Mouse (Mus musculus): ENCODE measurements around the gene Ssbp2. TPM values are rescaled to one million over a fixed set of nuclear protein-coding genes. Genes with fewer than 3 reads are reported as not detected.

The Ssbp2 gene
- polyA plus RNA-seq, 1 experiment = 125 TPM

- no peaks in the 10 kb centered on the region for H3K4me1 ChIP-seq (replicated peaks; ENCODE audit: control insufficient read depth, insufficient read depth, low read length)
- DNase-seq = no peak
- TF ChIP-seq CTCF (IDR thresholded peaks at IDR 0.05; ENCODE audit: borderline replicate concordance, control insufficient read depth, extremely low read depth, insufficient read depth, low read length, poor library complexity) (no peak), POLR2A (IDR thresholded peaks at IDR 0.05; ENCODE audit: control insufficient read depth, extremely low read depth, insufficient read depth, low read length, poor library complexity) (no peak)
These were observed 267.8 kb downstream of the Ssbp2 start for GRCm38 (mm10) chr13:91727899-91728298.

DNA sequence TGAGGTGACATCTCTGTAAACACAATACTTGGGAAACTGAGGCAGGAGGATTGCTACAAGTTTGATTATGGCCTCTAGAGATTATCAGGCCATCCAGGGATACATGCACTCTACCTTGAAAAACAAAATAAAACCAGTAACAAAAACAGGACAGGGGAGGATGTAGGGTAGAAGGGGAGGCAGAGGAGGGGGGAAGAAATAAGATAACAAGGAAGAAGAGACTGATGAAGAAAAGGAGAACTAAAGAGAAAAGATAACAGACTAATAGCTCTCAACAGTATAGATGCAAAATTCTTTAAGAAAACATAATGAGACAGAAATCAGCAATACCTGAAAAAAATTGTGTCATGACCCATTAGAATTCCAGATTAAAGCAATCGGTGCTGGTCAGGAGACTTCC, 277.1 kb downstream of the Ssbp2 start:
- H3K27ac ChIP-seq (ENCODE audit: control insufficient read depth, insufficient read depth, low read length) = no peak overlapping the region
- TF ChIP-seq CTCF (IDR thresholded peaks at IDR 0.05; ENCODE audit: borderline replicate concordance, control insufficient read depth, extremely low read depth, insufficient read depth, low read length, poor library complexity) = no peak
- TF ChIP-seq POLR2A (IDR thresholded peaks at IDR 0.05; ENCODE audit: control insufficient read depth, extremely low read depth, insufficient read depth, low read length, poor library complexity) = no peak
- H3K36me3 ChIP-seq (ENCODE audit: control insufficient read depth, insufficient read depth, low read length) = no peaks in the 10 kb centered on the region
- WGBS = 91% methylated on average over 1 of the region's 1 CpGs
- H3K4me3 ChIP-seq (ENCODE audit: control insufficient read depth, insufficient read depth, low read length) = no peak overlapping the region
- no peaks in the 10 kb centered on the region for H3K27me3 ChIP-seq (ENCODE audit: control insufficient read depth, insufficient read depth, low read length)
- no peak for DNase-seq
- no peaks in the 10 kb centered on the region for H3K4me1 ChIP-seq (replicated peaks; ENCODE audit: control insufficient read depth, insufficient read depth, low read length)

More at GRCm38 (mm10) chr13:91727899-91728298, 267.8 kb downstream of the Ssbp2 start:
- H3K36me3 ChIP-seq (ENCODE audit: control insufficient read depth, insufficient read depth, low read length) = no peaks in the 10 kb centered on the region
- no peaks in the 10 kb centered on the region for H3K27me3 ChIP-seq (ENCODE audit: control insufficient read depth, insufficient read depth, low read length)
- no peak overlapping the region for H3K4me3 ChIP-seq (ENCODE audit: control insufficient read depth, insufficient read depth, low read length)
- no peak overlapping the region for H3K27ac ChIP-seq (ENCODE audit: control insufficient read depth, insufficient read depth, low read length)

DNA sequence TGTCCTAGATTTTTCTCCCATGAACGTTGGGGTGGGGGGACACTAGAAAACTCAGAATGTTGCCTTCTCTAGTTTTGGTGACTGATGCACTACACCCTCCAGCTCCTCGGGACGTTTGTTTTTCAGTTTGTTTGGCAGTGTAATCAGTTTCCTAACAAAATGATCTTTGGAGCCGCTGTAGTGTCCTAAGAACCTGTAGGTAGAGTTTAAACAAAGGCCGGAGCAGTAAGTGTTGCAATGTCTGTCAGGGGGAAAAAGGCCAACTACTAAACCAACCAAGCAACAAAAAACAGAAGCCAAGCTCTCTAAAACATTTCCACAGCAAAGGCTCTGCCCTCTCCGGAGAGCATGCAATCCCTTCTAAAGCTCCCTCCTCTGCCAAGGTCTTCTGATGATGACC, 280.8 kb downstream of the Ssbp2 start:
- H3K27ac ChIP-seq (ENCODE audit: control insufficient read depth, insufficient read depth, low read length) = no peak overlapping the region
- H3K27me3 ChIP-seq (ENCODE audit: control insufficient read depth, insufficient read depth, low read length) = no peaks in the 10 kb centered on the region
- H3K36me3 ChIP-seq (ENCODE audit: control insufficient read depth, insufficient read depth, low read length) = no peaks in the 10 kb centered on the region
- 90% methylated on average over 6 of the region's 6 CpGs for WGBS
- H3K4me3 ChIP-seq (ENCODE audit: control insufficient read depth, insufficient read depth, low read length) = no peak overlapping the region
- DNase-seq = no peak
- TF ChIP-seq POLR2A (IDR thresholded peaks at IDR 0.05; ENCODE audit: control insufficient read depth, extremely low read depth, insufficient read depth, low read length, poor library complexity) (no peak), CTCF (IDR thresholded peaks at IDR 0.05; ENCODE audit: borderline replicate concordance, control insufficient read depth, extremely low read depth, insufficient read depth, low read length, poor library complexity) (no peak)
- H3K4me1 ChIP-seq (replicated peaks; ENCODE audit: control insufficient read depth, insufficient read depth, low read length) = no peaks in the 10 kb centered on the region

DNA sequence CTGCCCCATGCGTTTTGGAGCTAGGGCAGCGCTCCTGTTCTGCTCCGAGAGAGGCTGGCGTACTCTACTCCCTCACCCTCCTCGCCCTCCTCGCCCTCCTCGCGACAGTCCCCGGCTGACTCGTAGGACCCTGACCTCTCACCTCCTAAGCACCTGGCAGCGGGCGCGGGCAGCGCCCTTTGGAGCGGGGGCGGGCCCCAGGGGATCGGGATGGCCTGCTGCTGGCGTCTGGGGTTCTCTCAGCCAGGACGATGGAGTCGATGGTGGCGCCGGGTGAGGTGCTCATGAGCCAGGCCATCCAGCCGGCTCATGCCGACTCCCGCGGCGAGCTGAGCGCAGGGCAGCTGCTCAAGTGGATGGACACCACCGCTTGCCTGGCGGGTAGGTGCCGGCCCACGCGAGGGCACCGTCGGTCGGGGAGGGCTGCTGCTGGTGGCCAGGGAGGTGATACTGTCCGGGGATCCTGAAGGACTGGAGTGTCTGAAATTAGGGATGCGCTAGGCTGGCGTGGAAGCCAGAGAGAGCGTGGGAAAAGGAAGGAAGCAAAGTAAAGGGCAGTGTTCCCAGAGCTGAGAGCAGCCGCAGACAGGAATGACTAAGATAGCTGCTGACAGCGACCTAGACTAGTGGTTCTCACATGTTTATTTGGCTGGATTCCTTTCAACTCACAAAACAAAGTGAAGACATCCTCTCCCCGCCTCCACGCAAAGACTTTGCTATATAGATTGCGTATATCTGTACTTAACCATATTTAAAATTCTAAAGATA, 281.4 kb downstream of the Ssbp2 start, which contains the start of gene Acot12:
Acot12 (plus strand) TSS at position 233 of the 768 bp plus-strand sequence.
- Histone ChIP-seq H3K4me3 (ENCODE audit: control insufficient read depth, insufficient read depth, low read length) (no peak within 1 kb of the TSS), H3K27ac (ENCODE audit: control insufficient read depth, insufficient read depth, low read length) (no peak within 1 kb of the TSS)

DNA sequence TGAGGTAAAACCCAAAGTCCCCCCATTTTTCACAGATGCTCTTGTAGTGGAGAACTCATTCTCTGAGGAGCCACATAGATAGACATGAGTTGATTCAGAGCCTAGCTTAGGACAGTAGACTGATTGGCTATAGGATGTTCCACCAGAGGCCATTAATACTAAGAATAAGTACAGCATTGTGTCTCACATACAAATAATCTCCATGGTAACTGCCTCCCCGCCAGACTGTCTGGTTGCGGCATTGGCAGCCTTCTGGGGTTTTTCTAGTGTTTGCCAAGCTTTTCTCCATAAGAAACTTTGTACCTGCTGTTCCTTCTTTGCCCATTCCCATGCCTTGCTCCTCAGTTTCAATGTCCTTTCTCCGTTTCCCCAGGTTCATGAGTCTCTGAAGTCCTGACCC, 283.1 kb downstream of the Ssbp2 start:
- WGBS = 96% methylated on average over 3 of the region's 3 CpGs
- TF ChIP-seq POLR2A (IDR thresholded peaks at IDR 0.05; ENCODE audit: control insufficient read depth, extremely low read depth, insufficient read depth, low read length, poor library complexity) = no peak
- TF ChIP-seq CTCF (IDR thresholded peaks at IDR 0.05; ENCODE audit: borderline replicate concordance, control insufficient read depth, extremely low read depth, insufficient read depth, low read length, poor library complexity) = no peak
- H3K4me3 ChIP-seq (ENCODE audit: control insufficient read depth, insufficient read depth, low read length) = no peak overlapping the region
- DNase-seq = no peak
- H3K27me3 ChIP-seq (ENCODE audit: control insufficient read depth, insufficient read depth, low read length) = no peaks in the 10 kb centered on the region
- no peaks in the 10 kb centered on the region for H3K36me3 ChIP-seq (ENCODE audit: control insufficient read depth, insufficient read depth, low read length)
- H3K27ac ChIP-seq (ENCODE audit: control insufficient read depth, insufficient read depth, low read length) = no peak overlapping the region
- no peaks in the 10 kb centered on the region for H3K4me1 ChIP-seq (replicated peaks; ENCODE audit: control insufficient read depth, insufficient read depth, low read length)

More for the DNA sequence above, 281.4 kb downstream of the Ssbp2 start, which contains the start of gene Acot12:
- 26% methylated on average over 45 of the region's 45 CpGs for WGBS
- Histone ChIP-seq H3K36me3 (ENCODE audit: control insufficient read depth, insufficient read depth, low read length) (no peaks in the 10 kb centered on the region), H3K27me3 (ENCODE audit: control insufficient read depth, insufficient read depth, low read length) (no peaks in the 10 kb centered on the region), H3K4me1 (replicated peaks; ENCODE audit: control insufficient read depth, insufficient read depth, low read length) (no peaks in the 10 kb centered on the region)
- TF ChIP-seq CTCF (IDR thresholded peaks at IDR 0.05; ENCODE audit: borderline replicate concordance, control insufficient read depth, extremely low read depth, insufficient read depth, low read length, poor library complexity) (no peak), POLR2A (IDR thresholded peaks at IDR 0.05; ENCODE audit: control insufficient read depth, extremely low read depth, insufficient read depth, low read length, poor library complexity) (no peak)
- DNase-seq = no peak

DNA sequence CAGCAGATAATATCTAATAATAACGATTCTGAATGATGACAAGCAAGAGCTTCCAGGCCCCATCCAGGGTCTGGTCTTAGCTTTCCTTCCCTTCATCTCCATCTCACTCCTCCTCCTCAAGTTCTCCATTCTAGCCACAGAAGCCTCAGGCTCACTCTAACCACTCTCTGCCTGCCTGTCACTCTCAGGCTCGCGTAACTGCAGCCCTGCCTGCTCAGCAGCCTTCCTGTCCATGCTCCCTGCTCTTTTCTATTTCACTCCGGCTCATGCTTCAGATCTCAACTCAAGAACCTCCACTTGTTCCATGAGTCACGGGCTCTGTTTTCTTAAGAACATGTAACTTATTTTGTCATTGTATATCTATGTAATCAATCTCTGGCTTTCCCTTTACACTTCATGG, 286.4 kb downstream of the Ssbp2 start:
- TF ChIP-seq POLR2A (IDR thresholded peaks at IDR 0.05; ENCODE audit: control insufficient read depth, extremely low read depth, insufficient read depth, low read length, poor library complexity) (no peak), CTCF (IDR thresholded peaks at IDR 0.05; ENCODE audit: borderline replicate concordance, control insufficient read depth, extremely low read depth, insufficient read depth, low read length, poor library complexity) (no peak)
- 73% methylated on average over 5 of the region's 5 CpGs for WGBS
- H3K4me1 ChIP-seq (replicated peaks; ENCODE audit: control insufficient read depth, insufficient read depth, low read length) = no peaks in the 10 kb centered on the region
- H3K36me3 ChIP-seq (ENCODE audit: control insufficient read depth, insufficient read depth, low read length) = no peaks in the 10 kb centered on the region
- H3K27ac ChIP-seq (ENCODE audit: control insufficient read depth, insufficient read depth, low read length) = no peak overlapping the region
- H3K4me3 ChIP-seq (ENCODE audit: control insufficient read depth, insufficient read depth, low read length) = no peak overlapping the region
- no peak for DNase-seq
- H3K27me3 ChIP-seq (ENCODE audit: control insufficient read depth, insufficient read depth, low read length) = no peaks in the 10 kb centered on the region

Data from thymus, adult 2 months (tissue).